Mouse (Mus musculus) gastrocnemius, postnatal 14 days (tissue): ENCODE measurements at regions not wholly inside any gene's neighbourhood (a gene's known extent, or its start where the extent isn't known, plus 50 kb on each side); places are given as distances from the start of the nearest gene placed in this dataset.

Source experiments
- DNase-seq: peaks from one replicate; pipeline ENCODE4 v3.0.0; 2021; ENCODE audit warnings: mixed read lengths
- intact Hi-C: fragments of 180-260 bp; cut with DNase I; formaldehyde crosslinking; loops from one replicate; pipeline ENCODE4 v1.15.1; 2025; ENCODE audit warnings: low total_unique reads

GRCm38 (mm10) chr3:9200156-9200555 lies 409.7 kb downstream of the Zfp704 start:
- peak; percentile 8 for DNase-seq

DNA sequence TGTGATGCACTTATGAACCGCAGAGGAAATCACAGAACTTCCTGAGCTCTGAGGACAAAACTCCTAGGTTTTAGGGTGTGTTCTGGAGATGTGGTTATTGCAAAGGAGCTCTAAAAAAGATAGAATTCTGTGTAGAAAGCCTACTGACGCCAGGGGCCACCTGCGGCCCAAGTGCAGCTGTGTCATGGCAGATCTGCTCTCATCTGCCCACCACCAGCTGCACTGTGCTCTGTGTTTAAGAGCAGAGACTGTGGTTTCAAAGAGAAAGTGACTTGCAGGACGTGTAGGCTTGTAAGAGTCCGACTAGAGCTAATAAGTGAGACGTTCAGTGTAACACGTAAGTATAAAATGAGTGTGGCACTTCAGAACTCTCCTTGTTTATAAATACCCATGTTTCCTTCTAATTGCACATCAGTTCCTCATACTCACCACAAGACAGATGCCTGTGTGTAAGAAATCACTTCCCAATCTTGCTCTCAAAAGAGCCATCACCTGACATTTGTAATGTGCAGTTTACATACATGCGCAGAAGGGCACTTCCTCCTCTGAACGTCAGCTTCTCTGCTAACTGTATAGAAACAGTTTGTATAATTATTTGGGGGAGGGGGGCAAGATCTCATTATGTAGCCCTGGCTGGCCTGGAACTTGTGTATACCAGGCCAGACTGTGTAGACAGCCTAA lies 411.1 kb downstream of the Zfp704 start:
- no peak for DNase-seq
- intact Hi-C loops = no loop called here

More at GRCm38 (mm10) chr3:9200156-9200555, 409.7 kb downstream of the Zfp704 start:
- intact Hi-C loops = no loop called here

DNA sequence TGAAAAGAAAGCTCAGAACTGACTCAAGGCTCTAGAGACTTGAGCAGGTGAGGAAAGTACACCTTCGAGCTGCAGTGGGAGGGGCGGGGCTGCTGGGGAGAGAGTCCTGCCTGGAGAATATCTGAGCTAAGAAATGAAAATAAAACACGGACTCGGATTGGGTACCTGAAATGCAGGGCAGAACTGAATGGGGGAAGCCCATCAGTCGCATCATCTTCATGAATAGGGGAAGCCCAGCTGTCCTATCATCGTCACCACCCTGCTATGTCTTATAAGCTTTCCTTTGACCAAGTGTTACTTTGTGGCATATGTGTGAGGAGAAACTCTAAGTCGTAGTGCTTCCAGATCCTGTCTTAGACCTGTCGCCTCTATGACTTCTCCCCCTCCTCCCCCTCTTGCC lies 414.1 kb downstream of the Zfp704 start:
- intact Hi-C loops = no loop called here
- DNase-seq = no peak

DNA sequence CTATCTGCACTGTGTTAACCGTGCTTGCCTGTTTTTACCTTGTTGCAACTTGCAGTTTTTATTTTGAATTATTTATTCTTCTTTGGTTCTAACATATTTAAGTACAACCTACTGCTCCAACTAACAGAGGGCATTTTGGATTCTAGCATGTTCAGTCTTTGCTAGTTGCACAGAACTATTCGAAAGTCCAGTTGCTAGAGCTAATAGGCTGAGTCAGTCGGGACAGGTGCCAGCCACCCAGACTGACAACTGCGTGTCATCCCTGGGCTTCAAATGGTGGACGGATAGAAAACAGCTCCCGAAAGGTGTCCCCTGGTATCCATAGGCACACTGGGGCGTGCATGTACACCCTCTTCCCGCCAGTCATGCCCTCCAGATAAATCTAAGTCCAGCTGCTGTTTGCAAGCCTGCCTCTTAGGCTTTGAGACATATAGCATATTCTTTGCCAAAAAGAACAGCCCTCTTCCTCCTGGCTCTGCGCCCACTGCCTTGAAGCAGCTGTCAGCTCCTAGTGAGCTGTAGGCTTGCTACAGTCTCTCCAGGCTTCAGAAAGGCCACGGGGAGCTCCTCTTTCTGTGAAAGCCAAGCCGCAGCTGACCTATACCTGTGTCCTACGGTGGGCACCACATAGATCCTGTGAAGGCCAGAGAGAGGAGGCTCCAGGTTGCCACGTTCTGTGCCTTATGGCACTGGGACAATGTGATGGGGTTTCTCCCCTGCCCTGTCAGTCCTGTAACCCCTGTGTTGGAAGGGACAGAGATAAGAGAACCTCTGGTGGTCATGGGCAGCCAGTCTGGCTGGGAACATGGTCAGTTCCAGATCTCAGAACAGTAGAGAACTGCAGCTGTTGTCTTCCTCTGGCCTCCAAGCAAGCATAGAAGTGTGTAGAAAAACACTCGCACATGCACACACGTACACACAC lies 420.3 kb downstream of the Zfp704 start:
- DNase-seq = peak; percentile 45

GRCm38 (mm10) chr3:9186364-9187120 lies 423.3 kb downstream of the Zfp704 start:
- no peak for DNase-seq
- intact Hi-C loops = no loop called here

More for the DNA sequence above, 420.3 kb downstream of the Zfp704 start:
- intact Hi-C loops = no loop called here

DNA sequence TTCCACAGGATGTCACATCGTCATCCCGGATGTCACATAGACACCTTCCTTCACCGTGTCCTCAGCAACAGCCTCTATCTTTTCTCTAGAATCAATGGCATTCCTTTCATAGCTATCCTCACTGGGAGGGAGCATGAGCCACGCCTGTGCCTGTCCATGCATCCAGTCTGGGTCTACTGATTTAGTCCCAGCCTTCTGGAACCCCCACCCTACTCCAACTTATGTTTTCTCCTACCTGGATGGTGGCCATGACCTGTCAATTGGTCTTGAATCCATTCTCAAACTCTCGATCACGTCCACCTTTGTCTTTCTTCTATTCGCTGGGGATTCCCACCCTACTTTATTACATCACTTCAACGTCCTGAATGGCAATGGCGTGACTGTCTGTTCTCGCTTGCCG lies 428.3 kb downstream of the Zfp704 start:
- DNase-seq = no peak
- intact Hi-C loops = no loop called here

- no peak for DNase-seq
- intact Hi-C loops = no loop called here
These were observed 430.2 kb downstream of the Zfp704 start for GRCm38 (mm10) chr3:9179641-9180040.

- no peak for DNase-seq
- intact Hi-C loops = no loop called here
These were observed 435.4 kb downstream of the Zfp704 start for GRCm38 (mm10) chr3:9174517-9174832.

- intact Hi-C loops = no loop called here
- peak; percentile 45 for DNase-seq
These were observed 436.0 kb downstream of the Zfp704 start for GRCm38 (mm10) chr3:9173643-9174516.

GRCm38 (mm10) chr3:9171970-9172369 lies 437.9 kb downstream of the Zfp704 start:
- no peak for DNase-seq
- intact Hi-C loops = no loop called here

DNA sequence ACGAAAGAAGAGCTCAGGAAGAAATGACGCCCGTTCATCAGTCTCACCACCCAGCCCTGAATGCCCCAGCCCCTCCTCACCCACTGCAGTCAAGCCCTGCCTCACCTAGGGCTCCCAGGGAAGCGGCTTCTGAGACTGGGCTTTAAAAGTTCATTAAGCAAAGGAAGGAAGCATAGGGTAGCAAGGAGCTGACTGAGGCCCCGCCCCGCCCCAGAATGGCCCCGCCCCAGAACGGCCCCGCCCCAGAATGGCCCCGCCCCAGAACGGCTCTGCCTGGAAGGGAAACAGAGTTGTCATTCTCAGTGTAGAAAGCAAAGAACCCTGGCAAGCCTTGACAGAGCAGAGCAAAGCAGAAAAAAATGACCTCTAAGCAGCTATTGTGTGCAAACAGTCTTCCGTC lies 440.9 kb downstream of the Zfp704 start:
- DNase-seq = no peak
- intact Hi-C loops = no loop called here

GRCm38 (mm10) chr3:9159073-9159472 lies 450.8 kb downstream of the Zfp704 start:
- intact Hi-C loops = no loop called here
- DNase-seq = no peak

- DNase-seq = no peak
- intact Hi-C loops = no loop called here
These were observed 455.7 kb downstream of the Zfp704 start for GRCm38 (mm10) chr3:9154172-9154571.

GRCm38 (mm10) chr3:9153690-9154089 lies 456.2 kb downstream of the Zfp704 start:
- intact Hi-C loops = no loop called here
- no peak for DNase-seq

DNA sequence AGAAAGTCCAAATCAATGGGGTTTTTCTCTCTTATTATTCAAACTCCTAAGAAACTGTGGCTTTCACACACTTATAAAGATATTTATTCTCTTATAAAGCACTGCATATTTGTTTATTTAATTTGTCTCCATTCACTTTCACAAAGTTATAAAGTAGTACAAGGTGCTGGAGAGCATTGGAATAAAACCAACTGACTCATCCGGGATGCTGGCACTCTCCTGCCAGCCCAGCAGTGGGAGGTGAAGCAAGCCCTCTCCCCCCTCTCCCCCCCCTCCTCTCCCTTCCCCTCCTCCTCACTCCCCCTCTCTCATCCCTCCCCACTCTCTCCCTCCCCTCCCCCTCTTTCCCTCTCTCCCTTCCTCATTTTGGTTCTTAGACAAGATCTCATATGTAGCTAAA lies 457.6 kb downstream of the Zfp704 start:
- no peak for DNase-seq
- intact Hi-C loops = no loop called here

- intact Hi-C loops = no loop called here
- DNase-seq = no peak
These were observed 458.3 kb downstream of the Zfp704 start for GRCm38 (mm10) chr3:9151590-9151989.

GRCm38 (mm10) chr3:9148605-9149004 lies 461.3 kb downstream of the Zfp704 start:
- no peak for DNase-seq
- intact Hi-C loops = no loop called here

DNA sequence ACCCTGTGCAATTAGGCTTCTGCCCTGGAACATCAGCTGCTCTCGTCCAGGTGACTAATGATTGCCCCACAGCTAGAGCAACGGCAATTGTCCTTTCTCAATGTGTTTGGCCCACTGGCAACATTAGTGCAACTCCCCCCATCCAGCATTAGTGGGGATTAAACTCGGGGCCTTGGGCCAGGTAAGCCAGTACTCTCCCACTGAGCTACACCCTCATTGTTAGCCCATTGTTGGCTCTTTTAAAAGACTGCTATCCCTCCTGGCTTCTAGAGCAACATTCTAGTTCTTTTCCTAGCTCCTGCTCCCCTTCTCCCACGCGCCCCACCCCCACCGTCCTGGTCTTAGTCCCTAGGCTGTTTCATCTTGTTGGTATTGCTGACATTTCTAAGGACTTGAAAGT lies 463.4 kb downstream of the Zfp704 start:
- DNase-seq = no peak
- intact Hi-C loops = no loop called here

DNA sequence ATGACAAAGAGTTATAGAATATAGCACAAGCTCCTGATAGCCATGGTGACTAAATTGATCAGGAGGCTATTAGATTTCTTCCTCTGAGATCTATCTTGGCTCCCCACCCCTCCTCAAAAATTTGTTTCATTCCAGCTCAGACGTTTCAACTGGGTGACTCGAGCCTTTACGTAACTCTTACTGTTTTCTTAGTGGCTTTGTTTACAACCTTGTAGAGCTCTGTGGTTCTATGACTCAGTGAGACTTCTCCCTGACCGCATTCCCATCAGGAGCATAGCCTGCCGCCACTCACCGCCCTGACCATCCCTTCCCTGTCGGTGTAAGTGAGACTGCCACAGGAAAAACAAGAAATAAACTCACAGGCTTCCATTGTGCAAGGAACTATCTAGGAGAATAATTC lies 464.3 kb downstream of the Zfp704 start:
- DNase-seq = no peak
- intact Hi-C loops = no loop called here
